Mouse (Mus musculus) liver, postnatal 0 days (tissue): Measurements from ENCODE around the gene Actr1b.

Source experiments
- CTCF ChIP-seq: sonication (generic); IDR thresholded peaks from 2 replicates; pipeline ENCODE4 v1.5.1; 2016; ENCODE audit warnings: antibody characterized with exemption, low read depth
- EP300 ChIP-seq: IDR thresholded peaks from 2 replicates; pipeline ENCODE4 v1.6.1; 2016; ENCODE audit warnings: antibody characterized with exemption, low read depth, mild to moderate bottlenecking

DNA sequence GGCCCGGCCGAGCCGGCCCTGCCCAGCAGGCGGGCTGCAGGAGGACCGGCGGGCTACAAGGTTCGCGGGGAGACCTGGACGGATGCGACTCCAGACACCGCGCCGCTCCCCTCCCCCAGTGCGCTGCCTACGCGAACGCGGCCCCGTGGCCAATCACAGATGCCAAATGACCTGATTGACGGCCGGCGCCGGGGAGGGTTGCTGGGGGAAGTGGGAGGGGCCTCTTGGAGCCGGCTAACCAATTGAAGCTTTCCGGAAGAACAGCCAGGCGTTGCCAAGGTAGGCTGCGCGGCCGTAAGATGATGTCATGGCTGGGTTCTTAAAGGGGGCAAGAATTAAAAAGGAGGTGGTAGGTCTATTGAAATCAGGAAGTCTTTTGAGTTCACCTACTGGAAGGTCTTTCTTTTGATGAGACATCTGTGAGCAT, 4.4 kb downstream of the Actr1b start, which contains the start of gene 4933424G06Rik:
- TF ChIP-seq CTCF (0 out of 2 replicates have a peak, but pooled peaks have one; percentile 1), EP300 (no peak)
